Comparison of ENCODE assay signal across 25 mouse cellular contexts in genomic region chr10:98897913-98898748, GRCm38 (mm10). TPM values are rescaled to one million over a fixed set of nuclear protein-coding genes. Genes with fewer than 3 reads are reported as not detected.
DNase-seq lines count a peak whose midpoint lies in the region; ATAC-seq and TF ChIP-seq lines count a peak whose summit lies in the region.
"Had no signal": no experiment of that assay in that cellular context is flagged by ENCODE, and none has a peak within 500 bp of the region (broad histone marks: within the 10 kb centered on the region; RNA-seq: fewer than 3 reads in every experiment).

No protein-coding gene starts in this region.

- no peaks in the 10 kb centered on the region for H3K4me1 ChIP-seq in liver, adult 2 months (ENCODE audit: control insufficient read depth, insufficient read depth, low read length)
- no peaks in the 10 kb centered on the region; the same call in 1 of the 2 replicates for H3K4me1 ChIP-seq in liver, embryonic 11.5 days (replicated peaks; ENCODE audit: control insufficient read depth, insufficient read depth, low read length)
- H3K4me1 ChIP-seq in forebrain, embryonic 15.5 days: no peaks in the 10 kb centered on the region
- H3K4me1 ChIP-seq: embryonic facial prominence, embryonic 15.5 days; limb, embryonic 10.5 days had no signal

- 86% methylated on average over 4 of the region's 4 CpGs for WGBS in liver, adult 2 months
- 85% methylated on average over 4 of the region's 4 CpGs for WGBS in liver, embryonic 11.5 days
- WGBS in forebrain, embryonic 15.5 days: 79% methylated on average over 4 of the region's 4 CpGs

- H3K27ac ChIP-seq in liver, adult 2 months (replicated peaks; ENCODE audit: insufficient read depth, low read depth, low read length): no peak overlapping the region
- H3K27ac ChIP-seq in liver, embryonic 11.5 days (ENCODE audit: low read depth, low read length): no peak overlapping the region
- no peak overlapping the region for H3K27ac ChIP-seq in forebrain, embryonic 15.5 days (replicated peaks)
- H3K27ac ChIP-seq: embryonic facial prominence, embryonic 15.5 days; hindbrain, postnatal 0 days; kidney, postnatal 0 days; limb, embryonic 10.5 days; liver, embryonic 13.5 days had no signal

- H3K4me3 ChIP-seq in liver, adult 2 months (ENCODE audit: insufficient read depth, low read depth, low read length): no peak overlapping the region
- H3K4me3 ChIP-seq in liver, embryonic 11.5 days (ENCODE audit: low read depth, low read length): no peak overlapping the region
- no peak overlapping the region for H3K4me3 ChIP-seq in forebrain, embryonic 15.5 days
- H3K4me3 ChIP-seq: embryonic facial prominence, embryonic 15.5 days; heart, embryonic 12.5 days; limb, embryonic 10.5 days; liver, embryonic 13.5 days had no signal

- TF ChIP-seq CTCF in liver, adult 2 months (IDR thresholded peaks at IDR 0.05; ENCODE audit: low read depth, low read length): no peak

- DNase-seq in liver, adult 2 months (ENCODE audit: extremely low read depth, low read depth, low spot score): peak; percentile 23
- DNase-seq in liver, embryonic 11.5 days (ENCODE audit: low spot score): no peak
- peak; percentile 42 for DNase-seq in 416B (ENCODE audit: low read depth)
- no peak for DNase-seq in urinary bladder, postnatal 4 days (ENCODE audit: low spot score in 2 of 2)
- no peak for DNase-seq in embryo, embryonic 10 days (ENCODE audit: low spot score)
- DNase-seq: adrenal gland, postnatal 36 days; cerebellum, adult 18-20 months; cerebellum, postnatal 14 days; gastrocnemius, postnatal 14 days; heart, adult 18-20 months; heart, postnatal 10 days; kidney, adult 18-20 months; liver, embryonic 13.5 days; lung, postnatal 10 days; spleen, adult 18-20 months had no signal

- no peak overlapping the region for H3K4me2 ChIP-seq in liver, embryonic 11.5 days
- H3K4me2 ChIP-seq in forebrain, embryonic 15.5 days (replicated peaks): no peak overlapping the region
- H3K4me2 ChIP-seq: embryonic facial prominence, embryonic 15.5 days; heart, embryonic 12.5 days; liver, embryonic 13.5 days had no signal

- no peaks in the 10 kb centered on the region for H3K36me3 ChIP-seq in liver, adult 2 months (ENCODE audit: control insufficient read depth, insufficient read depth, low read length)
- H3K36me3 ChIP-seq in liver, embryonic 11.5 days (ENCODE audit: control insufficient read depth, insufficient read depth, low read length): no peaks in the 10 kb centered on the region
- H3K36me3 ChIP-seq in forebrain, embryonic 15.5 days: no peaks in the 10 kb centered on the region
- H3K36me3 ChIP-seq: embryonic facial prominence, embryonic 15.5 days; heart, embryonic 12.5 days; limb, embryonic 10.5 days; liver, embryonic 13.5 days had no signal

- no peak for ATAC-seq in liver, embryonic 11.5 days (replicated peaks; ENCODE audit: low FRiP score)
- ATAC-seq in common myeloid progenitor, adult 5-6 weeks (replicated peaks; ENCODE audit: low read depth, poor library complexity, severe bottlenecking): peak; percentile 73
- peak; percentile 89 for ATAC-seq in megakaryocyte, adult 5-6 weeks (ENCODE audit: poor library complexity, severe bottlenecking)
- no peak for ATAC-seq in forebrain, embryonic 15.5 days (replicated peaks)
- ATAC-seq: forebrain, embryonic 14.5 days; hindbrain, postnatal 0 days; midbrain, embryonic 16.5 days had no signal

- H3K27me3 ChIP-seq in liver, adult 2 months (ENCODE audit: control insufficient read depth, insufficient read depth, low read length): no peaks in the 10 kb centered on the region
- H3K27me3 ChIP-seq in liver, embryonic 11.5 days (replicated peaks; ENCODE audit: control insufficient read depth, insufficient read depth, low read length): no peaks in the 10 kb centered on the region
- H3K27me3 ChIP-seq in forebrain, embryonic 15.5 days: no peaks in the 10 kb centered on the region
- H3K27me3 ChIP-seq: embryonic facial prominence, embryonic 15.5 days; heart, embryonic 12.5 days; liver, embryonic 13.5 days had no signal

- TF ChIP-seq POLR2A in liver, adult 2 months (IDR thresholded peaks at IDR 0.05; ENCODE audit: extremely low read depth, insufficient read depth, low read length): no peak

- no peaks in the 10 kb centered on the region for H3K9me3 ChIP-seq in liver, embryonic 11.5 days (ENCODE audit: control insufficient read depth, low read length)
- no peaks in the 10 kb centered on the region for H3K9me3 ChIP-seq in forebrain, embryonic 15.5 days
- H3K9me3 ChIP-seq: embryonic facial prominence, embryonic 15.5 days; heart, embryonic 12.5 days; limb, embryonic 10.5 days; liver, embryonic 13.5 days had no signal

- H3K9ac ChIP-seq in liver, adult 2 months (ENCODE audit: low read depth, low read length): no peak overlapping the region
- H3K9ac ChIP-seq in liver, embryonic 11.5 days (ENCODE audit: low read depth, low read length): no peak overlapping the region
- H3K9ac ChIP-seq in forebrain, embryonic 15.5 days (replicated peaks): no peak overlapping the region
- H3K9ac ChIP-seq: embryonic facial prominence, embryonic 15.5 days; heart, embryonic 12.5 days; liver, embryonic 13.5 days had no signal

- H3K79me2 ChIP-seq in liver, adult 2 months (ENCODE audit: control insufficient read depth, insufficient read depth, low read length): no peaks in the 10 kb centered on the region

RNA-seq across cellular contexts. Expression of gene Atp2b1, which starts 16.1 kb away (rescaled TPM):
- 28.8 and 31.5 TPM in 2 replicates for total RNA-seq in liver, adult 2 months (2014; rRNA removed)
- 4.7 and 5.2 TPM in 2 replicates for polyA plus RNA-seq in liver, adult 2 months (2012; rRNA removed)
- polyA plus RNA-seq in liver, embryonic 11.5 days (2014; fragmentation: Nextera tagmentation; extraction: Ambion mirVana): 67.4 and 71.9 TPM in 2 replicates
- total RNA-seq in common myeloid progenitor, adult 5-6 weeks (2017): 32.4 and 55.2 TPM in 2 replicates
- total RNA-seq in megakaryocyte, adult 5-6 weeks (2015): 81.2 and 94.2 TPM in 2 replicates
- 118 and 132 TPM in 2 replicates for total RNA-seq in megakaryocyte, adult 5-6 weeks (2017)
- polyA plus RNA-seq in forebrain, embryonic 15.5 days (2015; fragmentation: Nextera tagmentation; extraction: Ambion mirVana): 169 and 176 TPM in 2 replicates

Comparison
In these comparisons a context has a peak if more than half of its experiments do, and no peak if none do; other contexts are left out.
1. DNase-seq: peak in liver, adult 2 months (single experiment) and 416B (single experiment); none in liver, embryonic 11.5 days (single experiment), urinary bladder, postnatal 4 days (0 of 2) and embryo, embryonic 10 days (single experiment).
2. ATAC-seq: peak in common myeloid progenitor, adult 5-6 weeks (single experiment) and megakaryocyte, adult 5-6 weeks (single experiment); none in liver, embryonic 11.5 days (single experiment) and forebrain, embryonic 15.5 days (single experiment).